Mouse (Mus musculus) kidney, embryonic 14.5 days (tissue): ENCODE data around the gene H6pd. TPM values are rescaled to one million over a fixed set of nuclear protein-coding genes. Genes with fewer than 3 reads are reported as not detected.

Experiments used
- ATAC-seq: fragments of 200-750 bp; cut with Nextera tagmentation; 2 replicates; pipeline ENCODE4 v1.8.0; 2017; ENCODE audit warnings: moderate number of reproducible peaks, mild to moderate bottlenecking, moderate TSS enrichment, moderate library complexity; ENCODE audit not compliant: low FRiP score, low TSS enrichment
- H3K27ac ChIP-seq: fragments of 300-500 bp; sonication (generic); 2 replicates; pipeline ENCODE4 v1.5.1; 2014; ENCODE audit warnings: low read depth, mild to moderate bottlenecking, low read length, moderate library complexity, mixed read lengths
- H3K27me3 ChIP-seq: fragments of 300-500 bp; sonication (generic); 2 replicates; pipeline ENCODE4 v1.6.1; 2014; ENCODE audit warnings: mild to moderate bottlenecking, low read length; ENCODE audit not compliant: control insufficient read depth, insufficient read depth
- H3K36me3 ChIP-seq: fragments of 300-500 bp; sonication (generic); 2 replicates; pipeline ENCODE4 v1.6.1; 2014; ENCODE audit warnings: low read length, mixed read lengths; ENCODE audit not compliant: control insufficient read depth, insufficient read depth
- H3K4me1 ChIP-seq: fragments of 300-500 bp; sonication (generic); 2 replicates; pipeline ENCODE4 v1.6.1; 2014; ENCODE audit warnings: low read length, mixed read lengths; ENCODE audit not compliant: control insufficient read depth, insufficient read depth
- H3K4me2 ChIP-seq: fragments of 300-500 bp; sonication (generic); replicated peaks from 2 replicates; pipeline ENCODE4 v1.6.1; 2014; ENCODE audit warnings: low read depth, mild to moderate bottlenecking, low read length
- H3K4me3 ChIP-seq: fragments of 300-500 bp; sonication (generic); 2 replicates; pipeline ENCODE4 v1.5.1; 2014; ENCODE audit warnings: mild to moderate bottlenecking, low read length
- H3K9ac ChIP-seq: fragments of 300-500 bp; sonication (generic); 2 replicates; pipeline ENCODE4 v1.6.1; 2014; ENCODE audit warnings: low read depth, mild to moderate bottlenecking, low read length, moderate library complexity
- H3K9me3 ChIP-seq: fragments of 300-500 bp; sonication (generic); 2 replicates; pipeline ENCODE4 v1.6.1; 2016; ENCODE audit warnings: low read length; ENCODE audit not compliant: control insufficient read depth
- WGBS: fragments of 180-500 bp; shearing (Covaris S2); extraction: QIAGEN DNeasy Blood & Tissue Kit; methylation state at CpG from one replicate; pipeline ENCODE4 v1.1.7; 2014; 5-methylcytosine and 5-hydroxymethylcytosine counted together
- polyA plus RNA-seq: library from polyadenylated mRNA; unstranded; fragments of >200 nt; fragmentation: Nextera tagmentation; extraction: Ambion mirVana; gene quantifications from 2 replicates; pipeline ENCODE4 v1.2.1, GENCODE M21; 2014

The H6pd gene
- polyA plus RNA-seq = 6.8 and 10.7 TPM in 2 replicates

GRCm38 (mm10) chr4:150008853-150009586 lies at the start of gene H6pd:
TSS of gene H6pd (minus strand) at chr4:150009023.
- WGBS = 5% methylated on average over 50 of the region's 52 CpGs
- Histone ChIP-seq H3K4me3 (peak within 1 kb of the TSS; percentile 70), H3K9ac (peak within 1 kb of the TSS; percentile 84), H3K4me2 (peak within 1 kb of the TSS; percentile 79), H3K27me3 (no peaks in the 10 kb centered on the region), H3K36me3 (peaks cover 2% of the 10 kb centered on the region; the same call in 1 of the 2 replicates), H3K9me3 (peaks cover 8% of the 10 kb centered on the region; the same call in 1 of the 2 replicates), H3K4me1 (peaks cover 16% of the 10 kb centered on the region; the same call in 1 of the 2 replicates), H3K27ac (peak within 1 kb of the TSS; percentile 97)
- ATAC-seq = peak; percentile 91

- no peak overlapping the region for H3K4me3 ChIP-seq
- no peaks in the 10 kb centered on the region for H3K27me3 ChIP-seq
- no peak overlapping the region for H3K9ac ChIP-seq
- no peaks in the 10 kb centered on the region for H3K36me3 ChIP-seq
- H3K9me3 ChIP-seq = no peaks in the 10 kb centered on the region; the same call in 1 of the 2 replicates
- ATAC-seq = no peak
- WGBS = 89% methylated on average over 12 of the region's 12 CpGs
- H3K27ac ChIP-seq = no peak overlapping the region
- H3K4me1 ChIP-seq = 0 out of 2 replicates have a peak, but pooled peaks cover 8% of the 10 kb centered on the region
- H3K4me2 ChIP-seq = no peak overlapping the region
These were observed 48.9 kb upstream of the H6pd start for GRCm38 (mm10) chr4:150057722-150058121.

DNA sequence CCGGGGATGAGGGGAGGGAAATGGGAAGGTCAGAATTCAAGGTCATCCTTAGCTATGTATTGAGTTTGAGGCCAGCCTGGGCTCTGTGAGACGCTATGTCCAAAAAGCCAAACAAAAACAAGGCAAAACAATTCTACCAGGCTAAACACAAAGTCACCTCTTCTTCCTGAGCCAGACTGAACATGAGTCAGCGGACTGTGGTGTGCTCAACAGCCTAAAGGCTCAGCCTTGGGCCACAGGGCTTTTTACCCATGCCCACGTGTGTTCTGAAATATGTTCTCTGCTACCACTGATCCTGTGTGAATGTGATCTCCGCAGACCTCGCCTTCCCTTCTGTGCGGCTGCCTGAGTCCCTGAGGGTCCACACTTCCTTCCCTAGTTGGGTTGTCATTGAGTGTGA lies 47.3 kb upstream of the H6pd start:
- H3K27me3 ChIP-seq = no peaks in the 10 kb centered on the region
- H3K27ac ChIP-seq = no peak overlapping the region
- WGBS = 84% methylated on average over 7 of the region's 7 CpGs
- no peak overlapping the region for H3K4me3 ChIP-seq
- no peak overlapping the region for H3K9ac ChIP-seq
- no peaks in the 10 kb centered on the region; the same call in 1 of the 2 replicates for H3K9me3 ChIP-seq
- H3K4me2 ChIP-seq = no peak overlapping the region
- 0 out of 2 replicates have a peak, but pooled peaks cover 5% of the 10 kb centered on the region for H3K4me1 ChIP-seq
- no peak for ATAC-seq
- no peaks in the 10 kb centered on the region for H3K36me3 ChIP-seq

- WGBS = 94% methylated on average over 3 of the region's 3 CpGs
- Histone ChIP-seq H3K4me3 (no peak overlapping the region), H3K4me2 (no peak overlapping the region), H3K9ac (no peak overlapping the region), H3K9me3 (no peaks in the 10 kb centered on the region; the same call in 1 of the 2 replicates), H3K4me1 (peaks cover 3% of the 10 kb centered on the region; the same call in 1 of the 2 replicates), H3K36me3 (no peaks in the 10 kb centered on the region), H3K27me3 (peaks cover 19% of the 10 kb centered on the region), H3K27ac (no peak overlapping the region)
- ATAC-seq = no peak
These were observed 43.6 kb upstream of the H6pd start for GRCm38 (mm10) chr4:150052380-150052779.

- Histone ChIP-seq H3K36me3 (no peaks in the 10 kb centered on the region), H3K27ac (no peak overlapping the region), H3K9me3 (no peaks in the 10 kb centered on the region), H3K27me3 (peaks cover 19% of the 10 kb centered on the region), H3K4me2 (no peak overlapping the region), H3K4me1 (peaks cover 3% of the 10 kb centered on the region; the same call in 1 of the 2 replicates), H3K9ac (no peak overlapping the region), H3K4me3 (no peak overlapping the region)
- WGBS = 65% methylated on average over 8 of the region's 8 CpGs
- ATAC-seq = no peak
These were observed 42.7 kb upstream of the H6pd start for GRCm38 (mm10) chr4:150051514-150051913.

- Histone ChIP-seq H3K4me3 (no peak overlapping the region), H3K27ac (no peak overlapping the region), H3K4me2 (peak overlapping the region; percentile 88; the same call in 1 of the 2 replicates), H3K9me3 (no peaks in the 10 kb centered on the region), H3K4me1 (peaks cover 3% of the 10 kb centered on the region; the same call in 1 of the 2 replicates), H3K27me3 (peaks cover 19% of the 10 kb centered on the region), H3K36me3 (no peaks in the 10 kb centered on the region), H3K9ac (no peak overlapping the region)
- ATAC-seq = no peak
- WGBS = 17% methylated on average over 13 of the region's 13 CpGs
These were observed 40.9 kb upstream of the H6pd start for GRCm38 (mm10) chr4:150049564-150050226.

DNA sequence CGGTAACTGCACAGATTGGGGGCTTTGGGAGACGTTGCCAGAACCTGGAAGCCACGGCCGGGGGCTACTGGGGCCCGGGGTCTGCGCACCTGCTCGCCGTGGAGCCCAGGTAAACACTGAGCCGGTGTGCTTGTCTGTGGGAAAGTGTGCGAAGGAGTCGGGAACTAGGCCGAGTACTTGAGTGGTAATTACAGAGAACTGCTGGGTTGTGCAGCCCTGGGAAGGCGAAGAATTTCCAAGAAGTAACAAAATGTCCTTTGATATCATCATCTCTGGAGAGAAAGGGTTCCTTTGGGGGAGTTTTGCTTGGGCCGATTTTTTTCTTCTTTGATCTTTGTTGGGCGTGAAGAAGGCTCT lies 40.3 kb upstream of the H6pd start:
- Histone ChIP-seq H3K4me1 (peaks cover 3% of the 10 kb centered on the region; the same call in 1 of the 2 replicates), H3K4me2 (peak overlapping the region; percentile 88), H3K4me3 (peak overlapping the region; percentile 55), H3K9me3 (no peaks in the 10 kb centered on the region), H3K9ac (peak overlapping the region; percentile 53), H3K27me3 (peaks cover 19% of the 10 kb centered on the region), H3K36me3 (no peaks in the 10 kb centered on the region), H3K27ac (no peak overlapping the region)
- 8% methylated on average over 15 of the region's 15 CpGs for WGBS
- ATAC-seq = no peak

DNA sequence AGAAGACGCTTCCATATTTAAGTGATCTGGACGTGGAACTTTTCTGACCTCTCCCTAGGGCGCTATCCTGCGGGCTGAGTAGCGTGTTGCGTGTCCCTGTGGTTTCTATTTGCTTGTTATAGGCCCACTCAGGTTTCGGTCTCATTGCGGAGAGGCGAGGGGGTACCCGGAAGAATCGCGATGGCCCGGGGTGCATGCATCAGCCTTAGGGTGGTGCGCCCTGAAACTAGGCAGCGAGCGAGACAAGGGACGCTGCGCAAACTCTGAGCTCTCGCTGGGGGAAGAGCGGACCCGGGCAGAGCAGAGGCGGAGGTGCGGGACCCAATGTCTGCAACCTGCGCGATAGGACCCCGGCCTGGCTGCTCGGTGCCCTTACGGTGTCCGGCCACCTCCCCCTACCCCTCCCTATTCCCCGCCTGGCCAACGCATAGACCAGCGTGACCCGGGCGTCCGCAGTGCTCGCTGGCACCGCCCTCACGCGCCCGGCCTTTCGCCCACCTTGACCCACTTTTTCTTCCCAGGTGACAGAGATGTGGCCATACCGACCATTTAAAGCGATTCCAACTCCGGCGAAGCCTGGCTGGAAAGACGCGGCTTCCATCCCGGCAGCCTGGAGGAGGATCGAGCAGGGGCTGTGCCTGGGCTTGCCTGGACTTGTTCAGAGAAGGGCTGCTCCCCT lies 39.8 kb upstream of the H6pd start:
- peak; percentile 69 for ATAC-seq

More for the DNA sequence above, 39.8 kb upstream of the H6pd start:
- Histone ChIP-seq H3K4me1 (peaks cover 3% of the 10 kb centered on the region; the same call in 1 of the 2 replicates), H3K27ac (no peak overlapping the region), H3K9ac (peak overlapping the region; percentile 53), H3K9me3 (no peaks in the 10 kb centered on the region), H3K4me2 (peak overlapping the region; percentile 88), H3K36me3 (no peaks in the 10 kb centered on the region), H3K4me3 (peak overlapping the region; percentile 55), H3K27me3 (peaks cover 19% of the 10 kb centered on the region)
- under 1% methylated on average over 49 of the region's 49 CpGs for WGBS
